Mouse (Mus musculus): ENCODE results near the gene Rab19. TPM values are rescaled to one million over a fixed set of nuclear protein-coding genes. Genes with fewer than 3 reads are reported as not detected.

Gene Rab19
- total and polyA plus RNA-seq, 3 experiments = 0.10 TPM; not detected in 2

GRCm38 (mm10) chr6:39341798-39342197 lies 39.2 kb upstream of the Rab19 start:
- DNase-seq (ENCODE audit: low read depth, low spot score) = no peak
- Histone ChIP-seq H3K4me1 (ENCODE audit: control insufficient read depth in 1 of 2, insufficient read depth in 2 of 2, low read length in 2 of 2) (no peaks in the 10 kb centered on the region), H3K27ac (ENCODE audit: control insufficient read depth, low read depth, low read length) (no peak overlapping the region), H3K9me3 (replicated peaks; ENCODE audit: insufficient read depth, low read length) (no peaks in the 10 kb centered on the region), H3K9ac (ENCODE audit: control insufficient read depth, low read depth, low read length, poor library complexity, severe bottlenecking) (no peak overlapping the region), H3K4me3 (ENCODE audit: control insufficient read depth in 1 of 2, insufficient read depth in 1 of 2, low read depth in 2 of 2, low read length in 2 of 2) (no peak overlapping the region), H3K27me3 (ENCODE audit: control insufficient read depth in 1 of 2, insufficient read depth in 2 of 2, low read length in 2 of 2) (no peaks in the 10 kb centered on the region), H3K79me2 (ENCODE audit: control insufficient read depth, insufficient read depth, low read length, poor library complexity) (no peaks in the 10 kb centered on the region), H3K36me3 (ENCODE audit: control insufficient read depth in 1 of 2, insufficient read depth in 2 of 2, low read length in 2 of 2) (peaks cover 0 to 5% of the 10 kb centered on the region in 2 experiments; a peak in 2 of 4 replicates)
- TF ChIP-seq GATA1 (IDR thresholded peaks at IDR 0.05; ENCODE audit: low read depth, low read length) = peak; percentile 42
- no peak for TF ChIP-seq USF1 (IDR thresholded peaks at IDR 0.05; ENCODE audit: low read depth, low read length)

GRCm38 (mm10) chr6:39344020-39344419 lies 37.0 kb upstream of the Rab19 start:
- Histone ChIP-seq H3K4me3 (ENCODE audit: control insufficient read depth in 1 of 2, insufficient read depth in 1 of 2, low read depth in 2 of 2, low read length in 2 of 2) (no peak overlapping the region), H3K79me2 (ENCODE audit: control insufficient read depth, insufficient read depth, low read length, poor library complexity) (no peaks in the 10 kb centered on the region), H3K36me3 (ENCODE audit: control insufficient read depth in 1 of 2, insufficient read depth in 2 of 2, low read length in 2 of 2) (peaks cover 0 to 5% of the 10 kb centered on the region in 2 experiments; a peak in 2 of 4 replicates), H3K9me3 (replicated peaks; ENCODE audit: insufficient read depth, low read length) (no peaks in the 10 kb centered on the region), H3K27ac (ENCODE audit: control insufficient read depth, low read depth, low read length) (no peak overlapping the region), H3K9ac (ENCODE audit: control insufficient read depth, low read depth, low read length, poor library complexity, severe bottlenecking) (no peak overlapping the region), H3K27me3 (ENCODE audit: control insufficient read depth in 1 of 2, insufficient read depth in 2 of 2, low read length in 2 of 2) (no peaks in the 10 kb centered on the region), H3K4me1 (ENCODE audit: control insufficient read depth in 1 of 2, insufficient read depth in 2 of 2, low read length in 2 of 2) (no peaks in the 10 kb centered on the region)
- DNase-seq (ENCODE audit: low read depth, low spot score) = peak; percentile 74
- TF ChIP-seq SIN3A (IDR thresholded peaks at IDR 0.05; ENCODE audit: low read length) (no peak), ZC3H11A (IDR thresholded peaks at IDR 0.05; ENCODE audit: low read depth, low read length) (peak; percentile 75), POLR2A (IDR thresholded peaks at IDR 0.05; ENCODE audit: control insufficient read depth in 1 of 2, insufficient read depth in 1 of 2, low read depth in 1 of 2, low read length in 2 of 2, poor library complexity in 1 of 2) (no peak), JUND (IDR thresholded peaks at IDR 0.05; ENCODE audit: low read depth, low read length) (no peak), ZMIZ1 (IDR thresholded peaks at IDR 0.05; ENCODE audit: low read depth, low read length) (no peak), MAFK (IDR thresholded peaks at IDR 0.05; ENCODE audit: borderline replicate concordance, low read depth, low read length) (no peak), TCF12 (IDR thresholded peaks at IDR 0.05; ENCODE audit: low read depth, low read length) (no peak), CTCF (IDR thresholded peaks at IDR 0.05 in 2 of 3, conservative IDR thresholded peaks at IDR 0.05 in 1 of 3; ENCODE audit: control insufficient read depth in 1 of 3, insufficient read depth in 1 of 3, low read depth in 2 of 3, low read length in 3 of 3, poor library complexity in 1 of 3, severe bottlenecking in 1 of 3) (peak; percentile 92 to 94 (median 93)), BHLHE40 (IDR thresholded peaks at IDR 0.05; ENCODE audit: borderline replicate concordance, low read depth, low read length) (no peak), MAX (IDR thresholded peaks at IDR 0.05; ENCODE audit: low read length) (peak; percentile 74), E2F4 (IDR thresholded peaks at IDR 0.05; ENCODE audit: borderline replicate concordance, low read depth, low read length) (no peak), ZKSCAN1 (IDR thresholded peaks at IDR 0.05; ENCODE audit: low read depth, low read length) (no peak), CHD2 (IDR thresholded peaks at IDR 0.05; ENCODE audit: low read length) (no peak), SMC3 (IDR thresholded peaks at IDR 0.05; ENCODE audit: low read depth, low read length) (peak; percentile 88), POLR2AphosphoS2 (IDR thresholded peaks at IDR 0.05; ENCODE audit: low read length) (no peak), RAD21 (IDR thresholded peaks at IDR 0.05; ENCODE audit: low read depth, low read length) (peak; percentile 93), MXI1 (IDR thresholded peaks at IDR 0.05; ENCODE audit: low read depth, low read length) (no peak), MYB (IDR thresholded peaks at IDR 0.05; ENCODE audit: low read depth, low read length) (no peak), GABPA (IDR thresholded peaks at IDR 0.05; ENCODE audit: low read depth, low read length) (no peak), EP300 (IDR thresholded peaks at IDR 0.05; ENCODE audit: low read depth in 1 of 2, low read length in 2 of 2) (no peak), ELF1 (IDR thresholded peaks at IDR 0.05; ENCODE audit: low read depth, low read length) (no peak), RCOR1 (IDR thresholded peaks at IDR 0.05; ENCODE audit: low read depth, low read length) (no peak)

Data from MEL (cell line).